Mouse (Mus musculus) gastrocnemius, postnatal 4 days (tissue): Measurements from ENCODE around the gene Ly6g5b. TPM values are rescaled to one million over a fixed set of nuclear protein-coding genes. Genes with fewer than 3 reads are reported as not detected.

Source experiments
- DNase-seq, 2 experiments: peaks; one replicate each; pipeline ENCODE4 v3.0.0; 2021 to 2022; ENCODE audit warnings: low spot score in 2 of 2, mixed read lengths in 2 of 2
- total RNA-seq, 2 experiments: library from RNA; stranded (reverse); gene quantifications; 2 replicates each; pipeline ENCODE4 v1.2.3; 2021

The Ly6g5b gene
- total RNA-seq, 2 experiments from 2014 or later, result 0.44 to 1.2 TPM

GRCm38 (mm10) chr17:35106522-35106921, 8.7 kb downstream of the Ly6g5b start:
- DNase-seq, result no peak

GRCm38 (mm10) chr17:35105740-35106389, 9.4 kb downstream of the Ly6g5b start:
- DNase-seq, result no peak

- DNase-seq, result no peak
Observed at GRCm38 (mm10) chr17:35104754-35105153, 10.5 kb downstream of the Ly6g5b start.

- no peak for DNase-seq
Observed at GRCm38 (mm10) chr17:35104079-35104478, 11.1 kb downstream of the Ly6g5b start.

- no peak for DNase-seq
Observed at GRCm38 (mm10) chr17:35103221-35103690, 12.0 kb downstream of the Ly6g5b start.

- DNase-seq, result no peak
Observed at GRCm38 (mm10) chr17:35102299-35102698, 12.9 kb downstream of the Ly6g5b start.

GRCm38 (mm10) chr17:35101161-35101560, 14.1 kb downstream of the Ly6g5b start:
- DNase-seq, result no peak

- no peak for DNase-seq
Observed at GRCm38 (mm10) chr17:35100196-35100765, 14.9 kb downstream of the Ly6g5b start.

GRCm38 (mm10) chr17:35097164-35097655, 18.0 kb downstream of the Ly6g5b start:
- DNase-seq, result no peak

- no peak for DNase-seq
Observed at GRCm38 (mm10) chr17:35096597-35096996, 18.6 kb downstream of the Ly6g5b start.

GRCm38 (mm10) chr17:35094475-35095365, 20.5 kb downstream of the Ly6g5b start:
- DNase-seq, result no peak

- no peak for DNase-seq
Observed at GRCm38 (mm10) chr17:35092403-35093198, 22.6 kb downstream of the Ly6g5b start.

- no peak for DNase-seq
Observed at GRCm38 (mm10) chr17:35090166-35090932, 24.9 kb downstream of the Ly6g5b start.

GRCm38 (mm10) chr17:35088825-35089644, 26.2 kb downstream of the Ly6g5b start, which contains the start of gene Abhd16a:
TSS of gene Abhd16a (plus strand) at chr17:35089263.
- DNase-seq, result peak; percentile 90 to 95

GRCm38 (mm10) chr17:35088151-35088550, 27.1 kb downstream of the Ly6g5b start:
- DNase-seq, result no peak

GRCm38 (mm10) chr17:35085208-35085865, 29.9 kb downstream of the Ly6g5b start, which contains the start of gene Ly6g6f:
TSS of gene Ly6g6f (minus strand) at chr17:35085610.
- no peak for DNase-seq

- DNase-seq, result no peak
Observed at GRCm38 (mm10) chr17:35083929-35084497, 31.2 kb downstream of the Ly6g5b start.
